Mouse (Mus musculus) brain, embryonic 14.5 days (tissue): ENCODE measurements around the gene Rps6ka4.

ENCODE experiments used
- CTCF ChIP-seq: fragments of 200-500 bp; IDR thresholded peaks from 2 replicates; pipeline ENCODE4 v1.5.1; 2012; ENCODE audit warnings: inconsistent platforms, mild to moderate bottlenecking, moderate library complexity, borderline replicate concordance; ENCODE audit not compliant: insufficient read depth, insufficient read length; ENCODE audit errors: extremely low read depth
- POLR2A ChIP-seq: fragments of 200-500 bp; IDR thresholded peaks from 2 replicates; pipeline ENCODE4 v1.6.1; 2012; ENCODE audit warnings: mild to moderate bottlenecking, inconsistent platforms, borderline replicate concordance; ENCODE audit not compliant: poor library complexity, insufficient read depth, insufficient read length, severe bottlenecking; ENCODE audit errors: extremely low read depth

DNA sequence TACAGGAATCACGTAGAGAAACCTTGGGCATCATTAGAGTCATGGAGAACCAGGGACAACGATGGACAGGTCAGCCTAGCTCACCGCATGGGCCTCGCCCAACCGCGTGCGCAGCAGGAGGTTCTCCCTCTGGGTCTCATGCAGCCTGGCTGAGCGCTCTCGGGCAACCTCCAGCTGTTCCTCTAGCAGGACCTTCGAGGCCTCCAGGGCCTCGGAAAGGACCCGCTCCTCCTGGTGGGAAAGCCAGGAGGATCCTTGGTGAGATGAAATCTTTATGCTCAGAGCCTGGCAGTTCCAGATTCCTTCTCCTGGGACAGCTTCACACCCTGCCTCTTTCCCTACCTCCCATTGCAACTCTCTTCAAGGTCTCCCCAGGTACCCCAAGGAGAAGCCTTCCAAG, 14.2 kb upstream of the Rps6ka4 start:
- TF ChIP-seq POLR2A (no peak), CTCF (no peak)
